Mouse (Mus musculus): ENCODE data around the gene Mup6. TPM values are rescaled to one million over a fixed set of nuclear protein-coding genes. Genes with fewer than 3 reads are reported as not detected.
"Not testable (repeated sequence)": the region's sequence is repeated elsewhere in the genome, so short reads cannot be mapped to it uniquely, and the experiment has no call there.

Mup6 gene
- polyA plus RNA-seq, 1 experiment from 2014 or later: not detected

DNA sequence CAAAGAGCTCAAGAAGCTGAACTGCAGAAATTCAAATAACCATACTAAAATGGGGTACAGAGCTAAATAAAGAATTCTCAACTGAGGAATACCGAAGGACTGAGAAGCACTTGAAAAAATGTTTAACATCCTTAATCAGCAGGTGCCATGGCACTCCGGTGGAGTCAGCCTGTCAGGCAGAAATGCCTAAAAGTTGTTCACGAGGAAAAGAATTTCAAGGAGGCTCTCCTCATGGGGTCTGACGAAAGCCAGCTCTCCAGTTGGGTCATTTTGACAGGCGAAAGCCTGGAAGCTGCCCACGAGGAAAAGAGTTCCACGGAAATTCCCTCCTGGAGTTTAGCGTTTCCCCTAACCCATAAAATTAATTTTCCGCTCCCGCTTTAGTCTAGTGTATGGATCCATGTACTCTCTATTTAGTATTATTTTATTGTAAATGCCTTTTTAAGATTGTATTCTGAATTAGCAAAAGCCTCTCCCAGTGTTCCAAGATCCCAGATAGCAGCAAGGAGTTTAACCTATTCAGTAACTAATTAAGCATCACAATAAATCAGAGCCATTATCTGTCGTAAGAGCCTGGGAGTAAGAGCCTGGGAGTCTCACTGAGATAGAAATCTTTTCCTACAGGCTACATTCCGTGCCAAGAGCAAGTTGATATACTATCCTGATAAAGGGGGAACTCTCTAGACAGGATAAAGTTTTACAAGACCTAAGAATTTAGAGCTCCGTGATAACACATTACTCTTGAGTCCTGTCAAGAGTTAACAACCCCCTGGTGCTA lies 65.4 kb downstream of the Mup6 start:
- H3K9ac ChIP-seq (replicated peaks); H3K27ac ChIP-seq; H3K4me3 ChIP-seq (replicated peaks); H3K4me2 ChIP-seq (replicated peaks); H3K4me1 ChIP-seq (replicated peaks); ATAC-seq; H3K9me3 ChIP-seq; H3K36me3 ChIP-seq; H3K27me3 ChIP-seq: not testable (repeated sequence)
- 78% methylated on average over 13 of the region's 13 CpGs for WGBS

Other genes starting within 250 kb of the Mup6 start
- 80.1 and 82.0 TPM in 2 replicates for gene Inip, start 162.7 kb upstream of the Mup6 start, polyA plus RNA-seq (2015; fragmentation: Nextera tagmentation; extraction: Ambion mirVana)
- gene Snx30, start 158.5 kb upstream of the Mup6 start, polyA plus RNA-seq (2015; fragmentation: Nextera tagmentation; extraction: Ambion mirVana): 13.7 and 14.3 TPM in 2 replicates
- 0.09 TPM in 1 of 2 replicates, not detected in the other for gene Slc46a2, start 49.2 kb upstream of the Mup6 start, polyA plus RNA-seq (2015; fragmentation: Nextera tagmentation; extraction: Ambion mirVana)
- not detected in 2 replicates for gene Mup4, start 3.6 kb upstream of the Mup6 start, polyA plus RNA-seq (2015; fragmentation: Nextera tagmentation; extraction: Ambion mirVana)
- not detected in 2 replicates for gene Mup7, start 106.2 kb downstream of the Mup6 start, polyA plus RNA-seq (2015; fragmentation: Nextera tagmentation; extraction: Ambion mirVana)
- gene Mup2, start 190.0 kb downstream of the Mup6 start, polyA plus RNA-seq (2015; fragmentation: Nextera tagmentation; extraction: Ambion mirVana): not detected in 2 replicates